Mouse (Mus musculus) thymus, adult 2 months (tissue): ENCODE results near the gene D930048N14Rik. TPM values are rescaled to one million over a fixed set of nuclear protein-coding genes. Genes with fewer than 3 reads are reported as not detected.
A peak's percentile ranks its signal among the peaks of the same experiment; 100 is the strongest.

Experiments used
- DNase-seq: peaks from one replicate; pipeline ENCODE4 v3.0.0; 2021
- H3K27ac ChIP-seq: fragments of 200-500 bp; 2 replicates; pipeline ENCODE4 v1.5.1; 2012; ENCODE audit warnings: low read length, control low read depth; ENCODE audit not compliant: control insufficient read depth, insufficient read depth
- H3K27me3 ChIP-seq: fragments of 200-500 bp; 2 replicates; pipeline ENCODE4 v1.6.1; 2012; ENCODE audit warnings: mild to moderate bottlenecking, low read length, moderate library complexity, mixed read lengths; ENCODE audit not compliant: control insufficient read depth, insufficient read depth
- H3K36me3 ChIP-seq: fragments of 200-500 bp; 2 replicates; pipeline ENCODE4 v1.6.1; 2012; ENCODE audit warnings: mild to moderate bottlenecking, low read length, moderate library complexity; ENCODE audit not compliant: control insufficient read depth, insufficient read depth
- H3K4me1 ChIP-seq: fragments of 200-500 bp; replicated peaks from 2 replicates; pipeline ENCODE4 v1.6.1; 2012; ENCODE audit warnings: low read length; ENCODE audit not compliant: control insufficient read depth, insufficient read depth
- H3K4me3 ChIP-seq: fragments of 200-500 bp; 2 replicates; pipeline ENCODE4 v1.5.1; 2012; ENCODE audit warnings: mild to moderate bottlenecking, low read length, control low read depth, moderate library complexity; ENCODE audit not compliant: control insufficient read depth, insufficient read depth
- CTCF ChIP-seq: fragments of 200-500 bp; IDR thresholded peaks from 2 replicates; pipeline ENCODE4 v1.5.1; 2012; ENCODE audit warnings: mild to moderate bottlenecking, control low read depth, low read length, moderate library complexity, borderline replicate concordance; ENCODE audit not compliant: control insufficient read depth, poor library complexity, insufficient read depth; ENCODE audit errors: extremely low read depth
- POLR2A ChIP-seq: fragments of 200-500 bp; IDR thresholded peaks from 2 replicates; pipeline ENCODE4 v1.6.1; 2012; ENCODE audit warnings: mild to moderate bottlenecking, low read length, control low read depth, moderate library complexity; ENCODE audit not compliant: control insufficient read depth, poor library complexity, insufficient read depth; ENCODE audit errors: extremely low read depth
- WGBS: fragments of 180-500 bp; shearing (Covaris S2); methylation state at CpG from one replicate; pipeline ENCODE4 v1.1.7; 2018; 5-methylcytosine and 5-hydroxymethylcytosine counted together
- polyA plus RNA-seq: library from polyadenylated mRNA; depleted of rRNA; stranded (reverse); fragments of >200 nt; gene quantifications from 2 replicates; pipeline ENCODE4 v1.2.3, GENCODE M21; 2012

Gene D930048N14Rik
- polyA plus RNA-seq, 1 experiment, result 15.8 TPM

DNA sequence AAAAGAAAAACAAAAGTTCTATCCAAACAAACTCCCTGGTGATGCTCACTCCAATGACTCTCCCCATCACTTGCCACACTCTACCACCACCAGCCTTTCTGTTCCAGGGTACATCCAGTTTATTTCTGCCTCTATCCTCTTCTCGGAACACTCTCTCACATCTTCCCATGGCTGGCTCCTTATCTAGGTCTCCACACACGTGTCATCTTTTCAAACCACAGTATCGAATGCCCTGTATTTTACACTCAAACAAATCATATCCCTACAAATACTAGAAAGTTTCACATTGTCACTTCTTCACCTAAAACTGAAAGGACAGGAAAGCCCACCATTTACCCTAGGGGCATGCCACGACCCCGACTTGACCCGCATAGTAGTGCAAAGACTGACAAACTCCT is 15.6 kb upstream of the D930048N14Rik start:
- Histone ChIP-seq H3K27me3 (no peaks in the 10 kb centered on the region), H3K36me3 (no peaks in the 10 kb centered on the region), H3K4me1 (peaks cover 33% of the 10 kb centered on the region), H3K4me3 (peak overlapping the region; percentile 71), H3K27ac (peak overlapping the region; percentile 93)
- TF ChIP-seq POLR2A (no peak), CTCF (no peak)
- 5% methylated on average over 6 of the region's 6 CpGs for WGBS
- no peak for DNase-seq

- peak within 1 kb of the TSS; percentile 93 for H3K27ac ChIP-seq
- H3K4me3 ChIP-seq, result peak within 1 kb of the TSS; percentile 71
- no peaks in the 10 kb centered on the region for H3K36me3 ChIP-seq
- H3K4me1 ChIP-seq, result peaks cover 38% of the 10 kb centered on the region
- TF ChIP-seq CTCF, result peak; percentile 61; the same call in 1 of the 2 replicates
- peak; percentile 67; the same call in 1 of the 2 replicates for TF ChIP-seq POLR2A
- H3K27me3 ChIP-seq, result no peaks in the 10 kb centered on the region
- DNase-seq, result peak; percentile 85
- under 1% methylated on average over 61 of the region's 61 CpGs for WGBS
These were observed 15.0 kb upstream of the D930048N14Rik start, which contains the start of gene Rmnd5b for GRCm38 (mm10) chr11:51635525-51636322. Rmnd5b (minus strand) TSS chr11:51635896.

- DNase-seq, result peak; percentile 82
- Histone ChIP-seq H3K4me3 (peak overlapping the region; percentile 71), H3K27ac (peak overlapping the region; percentile 93), H3K4me1 (peaks cover 42% of the 10 kb centered on the region), H3K36me3 (no peaks in the 10 kb centered on the region), H3K27me3 (no peaks in the 10 kb centered on the region)
- no peak for TF ChIP-seq POLR2A
- TF ChIP-seq CTCF, result no peak
- 5% methylated on average over 6 of the region's 6 CpGs for WGBS
These were observed 14.4 kb upstream of the D930048N14Rik start for GRCm38 (mm10) chr11:51636323-51636684.

GRCm38 (mm10) chr11:51637971-51638414 is 12.8 kb upstream of the D930048N14Rik start:
- 1% methylated on average over 17 of the region's 17 CpGs for WGBS
- TF ChIP-seq POLR2A (peak; percentile 47), CTCF (no peak)
- H3K27me3 ChIP-seq, result no peaks in the 10 kb centered on the region
- H3K36me3 ChIP-seq, result no peaks in the 10 kb centered on the region
- peak overlapping the region; percentile 61 for H3K27ac ChIP-seq
- H3K4me1 ChIP-seq, result peaks cover 48% of the 10 kb centered on the region
- H3K4me3 ChIP-seq, result peak overlapping the region; percentile 21
- DNase-seq, result peak; percentile 79

GRCm38 (mm10) chr11:51638497-51638896 is 12.3 kb upstream of the D930048N14Rik start:
- no peaks in the 10 kb centered on the region for H3K27me3 ChIP-seq
- H3K4me1 ChIP-seq, result peaks cover 53% of the 10 kb centered on the region
- WGBS, result 33% methylated on average over 5 of the region's 5 CpGs
- no peaks in the 10 kb centered on the region for H3K36me3 ChIP-seq
- DNase-seq, result no peak
- H3K4me3 ChIP-seq, result peak overlapping the region; percentile 21; the same call in 1 of the 2 replicates
- TF ChIP-seq POLR2A (no peak), CTCF (no peak)
- H3K27ac ChIP-seq, result peak overlapping the region; percentile 61

DNA sequence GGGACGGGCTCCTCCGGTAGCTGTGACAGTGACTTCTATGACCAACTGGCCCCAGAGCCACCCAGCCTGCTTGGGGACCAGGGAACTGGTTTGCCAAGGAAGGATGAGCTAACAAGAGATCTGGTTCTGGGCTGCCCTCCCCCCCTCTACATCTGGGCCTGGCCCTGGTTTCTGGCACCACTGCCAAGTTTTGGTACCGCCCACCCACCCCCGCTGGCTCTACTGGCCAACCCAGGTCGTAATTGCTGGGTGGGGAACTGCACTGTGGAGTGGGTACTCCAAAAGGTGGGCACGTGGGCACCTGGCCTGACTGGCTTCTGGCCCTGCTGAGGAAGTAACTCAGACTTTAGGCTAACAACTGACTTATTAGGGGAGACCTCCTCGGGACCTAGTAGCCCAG is 10.0 kb upstream of the D930048N14Rik start:
- Histone ChIP-seq H3K36me3 (no peaks in the 10 kb centered on the region), H3K4me1 (peaks cover 68% of the 10 kb centered on the region), H3K27ac (no peak overlapping the region), H3K27me3 (no peaks in the 10 kb centered on the region), H3K4me3 (no peak overlapping the region)
- 86% methylated on average over 7 of the region's 7 CpGs for WGBS
- no peak for TF ChIP-seq POLR2A
- no peak for TF ChIP-seq CTCF
- no peak for DNase-seq

DNA sequence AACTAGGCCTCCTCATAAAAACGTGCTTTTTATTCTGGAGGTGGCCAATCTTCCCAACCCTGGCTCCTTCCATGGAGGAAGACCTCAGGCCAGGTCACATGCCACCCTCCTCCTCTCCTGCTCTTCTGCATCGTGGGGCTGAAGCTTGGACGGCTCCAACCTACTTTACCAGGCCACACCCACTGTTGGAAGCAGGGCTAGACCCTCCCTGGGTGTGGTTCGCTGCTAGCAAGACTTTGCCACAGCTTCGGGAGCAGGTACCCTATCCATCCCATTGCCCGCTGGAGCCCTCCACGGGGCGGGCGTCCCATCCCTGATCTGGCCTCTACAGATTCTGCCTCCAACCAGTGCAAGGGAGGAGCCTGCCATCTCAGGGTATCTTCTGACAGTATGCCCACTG is 7.6 kb upstream of the D930048N14Rik start:
- Histone ChIP-seq H3K4me1 (peaks cover 73% of the 10 kb centered on the region), H3K27ac (peak overlapping the region; percentile 92), H3K36me3 (no peaks in the 10 kb centered on the region), H3K27me3 (no peaks in the 10 kb centered on the region), H3K4me3 (peak overlapping the region; percentile 54)
- TF ChIP-seq CTCF (no peak), POLR2A (no peak)
- WGBS, result 57% methylated on average over 9 of the region's 9 CpGs
- peak; percentile 33 for DNase-seq
